Mouse (Mus musculus): ENCODE results near the gene Dda1.

Dda1 gene

DNA sequence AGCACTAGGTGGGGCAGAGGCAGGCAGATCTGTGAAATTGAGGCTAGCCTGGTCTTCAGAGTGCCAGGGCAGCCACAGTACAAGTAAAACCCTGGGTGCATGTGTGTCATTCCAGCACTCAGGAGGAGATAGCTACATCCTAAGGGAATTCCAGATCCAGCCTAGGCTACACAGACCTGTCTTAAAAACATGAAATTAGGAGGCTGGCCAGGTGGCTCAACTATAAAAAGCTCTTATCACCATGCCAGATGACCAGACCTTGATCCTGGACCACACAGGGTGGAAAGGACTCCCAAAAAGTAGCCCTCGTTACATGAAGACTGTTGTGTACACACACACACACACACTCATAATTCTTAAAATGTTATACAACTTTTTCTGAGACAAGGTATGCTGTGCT, 998 bp upstream of the Dda1 start:
- DNase-seq (ENCODE audit: low spot score in 2 of 2), result no peak

DNA sequence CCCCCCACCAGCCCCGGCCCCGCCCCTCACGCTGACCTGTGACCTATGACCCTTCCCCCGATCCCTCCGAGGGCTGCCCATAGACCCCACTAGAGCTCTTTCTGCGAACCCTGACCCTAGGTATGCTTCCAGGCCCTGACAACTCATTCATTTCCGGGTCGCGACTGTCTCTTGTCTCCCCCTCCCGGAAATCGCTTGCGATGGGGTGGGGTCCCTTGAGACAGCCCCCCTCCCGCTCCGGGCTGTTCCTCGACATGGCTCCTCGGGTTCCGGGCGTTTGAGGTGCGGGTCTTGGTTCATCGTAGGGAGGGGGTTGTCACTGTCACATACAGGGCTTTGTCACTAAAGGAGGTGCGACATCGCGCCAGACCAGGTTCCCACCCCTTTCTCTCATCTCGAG, 412 bp downstream of the Dda1 start:
- DNase-seq (ENCODE audit: low spot score in 2 of 2), result no peak

DNA sequence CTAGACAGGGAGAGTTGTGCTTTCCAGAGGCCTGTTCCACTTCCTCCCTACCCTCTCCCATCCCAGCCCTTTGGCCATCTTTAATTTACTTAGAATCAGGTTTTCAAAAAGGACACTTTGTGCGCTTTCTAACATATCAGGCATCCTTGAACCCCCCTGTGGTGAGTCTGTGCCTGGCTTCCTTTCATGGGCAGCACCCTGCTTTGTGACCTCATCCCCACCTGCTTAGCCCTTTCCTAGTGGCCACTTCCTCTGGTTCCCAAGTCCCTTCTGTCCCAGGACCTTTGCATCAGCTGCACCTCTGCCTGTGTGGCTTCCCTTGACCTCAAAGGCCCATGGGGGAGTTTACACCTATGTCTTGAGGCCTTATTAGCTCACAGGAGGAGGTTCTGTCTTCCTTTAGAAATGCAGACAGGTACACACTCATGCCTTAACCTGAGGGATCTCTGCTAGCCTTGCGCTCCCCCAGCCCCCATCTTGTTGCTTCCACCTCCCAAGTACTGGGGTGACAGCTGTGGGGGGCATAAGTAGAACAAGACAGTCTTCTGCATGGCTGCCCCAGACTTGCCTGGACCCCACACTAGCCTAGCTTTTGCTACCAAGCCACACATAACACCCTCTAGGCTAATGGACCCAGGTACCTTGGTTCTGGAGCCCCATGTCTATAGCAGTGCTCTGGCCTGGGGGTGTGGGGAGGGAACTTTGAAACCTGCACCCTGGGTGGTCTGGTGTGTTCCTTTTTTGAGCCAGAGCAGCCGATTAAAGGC, 1.3 kb downstream of the Dda1 start:
- no peak for DNase-seq (ENCODE audit: low spot score in 2 of 2)

DNA sequence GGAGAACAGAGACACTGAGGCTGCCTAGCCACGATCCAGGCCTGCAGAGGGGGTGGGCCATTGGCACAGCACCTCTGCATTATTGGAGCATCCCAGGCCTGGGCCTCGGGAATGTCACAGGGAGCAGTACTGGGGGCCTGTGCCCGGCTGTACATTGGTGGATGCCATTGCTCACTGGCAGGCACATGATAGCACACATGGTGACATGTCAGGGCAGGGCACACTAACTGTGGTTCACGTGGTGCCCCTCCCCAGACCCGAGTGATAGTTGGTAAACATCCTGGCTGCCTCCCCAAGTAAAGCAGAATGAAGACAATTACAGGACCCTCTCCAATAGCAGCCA, 1.9 kb downstream of the Dda1 start:
- DNase-seq (ENCODE audit: low spot score in 2 of 2), result no peak

DNA sequence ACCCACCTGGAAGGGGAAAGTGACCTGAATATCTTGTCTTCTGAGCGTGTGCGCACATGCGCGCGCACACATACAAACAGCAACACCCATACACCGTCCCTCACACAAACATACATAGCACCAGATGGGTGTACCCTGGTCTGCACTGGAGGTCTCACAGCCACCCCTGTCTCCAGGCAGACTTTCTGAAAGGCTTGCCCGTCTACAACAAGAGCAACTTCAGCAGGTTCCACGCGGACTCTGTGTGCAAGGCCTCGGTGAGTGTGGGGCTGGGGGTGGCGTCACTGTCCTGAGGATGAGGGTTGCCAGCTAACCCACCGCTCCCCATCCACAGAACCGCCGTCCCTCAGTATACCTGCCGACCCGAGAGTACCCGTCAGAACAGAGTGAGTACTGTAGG, 2.9 kb downstream of the Dda1 start:
- DNase-seq (ENCODE audit: low spot score in 2 of 2), result no peak

DNA sequence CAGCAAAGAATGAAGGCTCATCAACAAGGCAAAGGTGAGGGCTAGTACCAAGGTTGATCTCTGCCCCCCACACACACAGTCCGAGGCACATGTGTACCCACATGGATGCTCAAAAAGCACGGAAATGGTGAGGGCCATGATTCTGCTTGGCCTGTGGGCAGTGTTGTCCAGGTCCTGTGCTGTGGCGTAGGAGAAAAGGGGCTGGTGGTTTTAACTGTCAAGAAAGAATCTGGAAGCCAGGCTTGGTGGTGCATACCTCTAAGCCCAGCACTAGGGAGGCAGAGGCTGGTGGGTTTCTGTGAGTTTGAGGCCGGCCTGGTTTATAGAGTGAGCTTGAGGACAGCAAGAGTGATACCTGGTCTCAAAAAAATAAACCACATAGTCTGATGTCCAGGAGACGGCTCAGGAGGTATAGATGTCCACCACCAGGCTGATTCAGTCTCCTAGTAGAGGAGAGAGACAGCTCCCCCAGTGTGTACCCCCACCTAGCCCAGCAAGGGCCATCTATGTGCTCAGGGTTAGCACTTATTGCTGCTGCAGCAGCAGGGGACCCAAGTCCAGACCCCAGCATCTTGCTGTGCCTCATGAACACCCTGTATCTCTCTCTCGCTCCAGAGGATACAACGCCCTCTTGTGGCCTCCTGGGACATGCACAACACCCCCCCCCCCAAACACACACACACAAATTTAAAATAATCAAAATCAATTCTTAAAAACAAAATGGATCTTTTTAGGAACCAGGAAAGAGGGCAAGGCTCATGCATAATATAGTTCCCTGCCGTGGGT, 3.8 kb downstream of the Dda1 start:
- no peak for DNase-seq (ENCODE audit: low spot score in 2 of 2)

DNA sequence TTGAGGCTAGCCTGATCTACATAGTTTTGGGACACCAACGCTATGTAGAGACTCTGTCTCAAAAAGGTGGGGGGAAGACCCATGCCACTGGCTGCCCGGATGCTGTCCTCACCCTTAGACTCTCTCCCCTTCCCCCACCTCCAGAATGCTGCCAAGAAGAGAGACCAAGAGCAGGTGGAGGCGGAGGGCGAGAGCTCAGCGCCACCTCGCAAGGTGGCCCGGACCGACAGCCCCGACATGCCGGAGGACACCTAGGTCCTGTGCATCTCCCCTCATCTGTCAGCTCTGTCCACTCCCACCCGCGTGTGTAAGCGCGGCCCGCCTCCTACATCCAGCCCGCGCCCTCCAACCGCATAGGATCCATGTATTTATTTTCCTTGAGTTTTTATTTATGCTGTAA, 5.3 kb downstream of the Dda1 start:
- DNase-seq (ENCODE audit: low spot score in 2 of 2), result no peak

DNA sequence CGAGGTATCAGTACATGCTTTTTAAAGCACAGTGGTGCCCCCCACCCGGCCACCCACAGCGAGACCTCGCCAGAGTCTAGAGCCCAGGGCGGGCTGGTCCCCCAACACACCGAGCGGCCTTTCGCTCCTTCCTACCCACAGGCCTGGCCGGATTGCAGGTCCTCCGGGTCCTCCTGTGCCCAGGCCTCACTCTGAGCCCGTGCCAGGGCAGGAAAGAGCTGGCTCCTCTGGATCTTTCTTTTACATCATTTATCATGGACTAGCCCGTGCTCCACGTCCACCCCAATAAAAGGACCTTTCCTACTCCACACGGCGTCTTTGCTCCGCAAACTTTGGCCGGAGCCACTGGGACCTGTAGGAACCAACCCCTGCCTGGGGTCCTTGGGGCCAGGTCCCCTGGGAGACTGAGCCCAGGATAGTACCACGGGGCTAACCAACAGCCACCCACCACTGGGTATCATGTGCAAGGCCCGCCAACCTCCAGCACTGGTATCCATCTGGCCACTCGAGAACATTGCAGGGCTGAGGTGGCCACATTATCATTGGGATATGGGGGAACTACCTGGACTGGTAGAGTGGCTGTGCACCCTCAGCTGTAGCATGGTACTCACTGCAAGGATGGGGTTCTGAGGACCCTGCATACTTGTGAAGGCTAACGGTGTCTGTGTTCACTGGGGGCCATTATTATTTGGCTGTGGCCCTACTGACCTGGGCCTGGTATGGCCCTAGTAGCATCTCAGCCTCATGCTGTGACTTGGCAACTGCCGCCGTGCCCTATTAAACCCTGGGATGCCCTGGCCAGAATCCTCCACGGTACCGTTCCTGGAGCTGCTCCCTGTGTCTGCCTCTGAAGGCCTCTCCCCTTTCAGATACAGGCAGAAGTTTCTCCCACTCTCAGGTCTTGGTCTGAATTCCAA, 6.0 kb downstream of the Dda1 start:
- no peak for DNase-seq (ENCODE audit: low spot score in 2 of 2)

DNA sequence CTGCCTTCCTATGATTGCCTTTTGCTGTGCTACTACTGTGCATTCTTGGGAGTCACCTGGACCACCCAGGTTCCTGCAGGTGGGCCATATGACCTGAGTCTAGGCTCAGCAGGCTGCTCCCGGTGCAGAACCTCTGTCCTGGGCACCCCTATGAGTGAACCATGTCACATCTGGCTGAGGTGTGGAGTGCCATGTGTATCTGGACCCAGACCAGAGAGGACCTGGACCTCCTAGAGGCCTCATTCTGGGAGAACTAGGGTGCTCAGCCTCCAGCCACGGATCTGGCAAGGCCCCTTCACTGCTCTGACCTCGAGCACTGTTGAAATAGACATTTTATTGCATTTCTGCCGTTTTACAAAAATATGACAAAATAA, 6.7 kb downstream of the Dda1 start:
- no peak for DNase-seq (ENCODE audit: low spot score in 2 of 2)

DNA sequence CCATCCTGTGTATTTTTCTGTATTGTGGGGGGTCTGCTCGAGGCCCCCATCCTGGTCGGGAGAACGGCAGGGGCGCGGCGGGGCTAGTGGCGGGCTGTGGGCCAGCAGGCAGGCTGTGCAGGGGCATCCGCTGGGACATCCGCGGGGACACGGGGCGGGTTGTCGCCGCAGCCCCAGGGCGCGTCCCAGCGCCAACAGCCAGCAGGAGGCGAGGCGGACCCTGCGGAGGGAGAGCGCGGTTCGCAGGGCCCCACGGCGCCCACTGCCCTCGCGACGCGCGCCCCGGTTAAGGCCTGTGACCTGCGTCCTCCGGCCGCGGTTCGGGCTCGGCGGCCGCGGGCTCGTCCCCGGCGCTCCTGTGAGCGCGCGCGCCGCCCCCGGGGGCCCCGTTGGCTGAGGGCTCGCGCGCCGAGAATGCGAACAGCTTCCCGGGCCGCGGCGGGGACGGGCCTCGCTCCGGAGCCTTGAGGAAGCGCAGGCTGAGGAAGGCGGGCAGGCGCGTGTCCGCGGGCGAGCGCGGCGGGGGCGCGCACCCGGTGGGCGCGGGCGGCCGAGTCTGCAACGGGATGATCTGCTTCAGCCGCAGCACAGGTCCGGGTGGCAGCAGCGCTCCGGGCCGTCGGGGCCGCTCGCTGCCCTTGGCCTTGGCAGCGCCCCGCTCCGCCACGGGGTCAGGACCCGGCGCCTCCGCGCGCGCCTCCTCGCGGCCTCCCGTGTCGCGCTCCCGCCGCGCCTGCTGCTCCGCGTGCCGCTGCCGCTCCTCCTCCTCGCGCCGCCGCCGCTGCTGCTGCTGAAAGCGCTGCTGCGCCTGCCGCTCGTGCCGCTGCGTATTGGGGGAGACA, 7.3 kb downstream of the Dda1 start:
- DNase-seq (ENCODE audit: low spot score in 2 of 2), result peak; percentile 56 to 69

DNA sequence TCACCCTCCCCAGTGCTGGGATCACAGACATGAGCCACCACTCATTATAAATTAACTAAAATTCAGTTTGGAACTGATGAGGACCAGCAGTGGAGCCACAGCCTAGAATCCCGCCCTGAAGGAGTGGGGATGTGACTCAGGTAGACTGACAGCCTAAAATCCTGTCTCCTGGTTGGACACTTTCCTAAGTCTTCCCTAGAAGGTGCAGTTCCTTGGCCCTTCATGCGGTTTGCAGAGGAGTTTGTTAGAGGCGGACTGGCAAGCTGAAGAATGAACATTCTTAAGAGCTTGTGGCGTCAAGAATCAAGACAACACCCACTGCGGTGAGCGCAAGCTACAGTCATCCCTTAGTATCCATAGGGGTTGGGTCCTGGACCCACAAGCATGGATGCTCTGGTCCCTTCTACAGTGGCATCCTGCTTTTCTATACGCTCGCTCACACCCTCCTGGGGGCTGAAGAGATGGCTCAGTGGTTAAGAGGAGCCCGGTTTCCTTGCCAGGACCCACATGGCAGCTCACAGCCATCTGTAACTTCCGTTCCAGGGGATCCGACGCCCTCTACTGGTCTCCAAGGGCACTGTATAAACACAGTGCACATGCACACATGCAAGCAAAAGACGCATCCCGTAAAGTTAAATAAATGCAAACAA, 8.3 kb downstream of the Dda1 start:
- no peak for DNase-seq (ENCODE audit: low spot score in 2 of 2)

DNA sequence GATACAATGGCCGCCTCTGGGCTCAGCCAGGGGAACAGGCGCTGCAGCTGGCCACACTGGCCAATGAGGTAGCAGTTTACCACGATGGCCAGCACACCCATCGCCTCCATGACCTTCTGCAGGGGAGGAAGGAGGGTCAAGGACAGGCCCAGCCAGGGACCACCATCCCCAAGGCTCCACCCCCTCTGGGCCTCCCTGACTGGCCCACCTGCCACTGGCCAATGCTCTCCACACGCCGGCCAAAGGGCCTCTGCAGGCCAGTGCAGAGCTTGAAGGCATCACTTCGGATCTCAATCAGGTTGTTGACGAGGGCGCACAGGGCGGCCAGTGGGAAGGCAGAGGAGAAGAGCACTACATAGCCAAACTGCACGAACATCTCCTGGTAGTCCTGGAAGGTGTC, 9.9 kb downstream of the Dda1 start:
- no peak for DNase-seq (ENCODE audit: low spot score in 2 of 2)

DNA sequence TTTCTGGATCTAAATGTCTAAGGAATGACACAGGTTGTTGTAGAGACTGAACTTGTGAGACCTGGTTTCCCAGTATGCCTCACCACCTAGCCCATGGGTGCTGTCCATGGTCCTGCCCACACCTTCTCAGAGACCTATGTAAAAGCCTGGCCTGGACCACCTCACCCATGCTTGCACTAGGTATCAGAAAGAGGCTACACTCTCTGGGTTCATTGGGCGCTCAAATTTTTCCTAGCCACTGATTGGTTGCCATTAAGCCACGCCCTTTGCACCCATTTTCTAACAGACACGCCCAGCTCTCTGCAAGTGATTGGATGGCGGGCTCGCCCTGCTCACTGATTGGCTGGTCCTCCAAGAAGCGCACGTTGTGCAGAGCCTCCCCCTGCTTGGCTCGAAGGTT, 14.9 kb downstream of the Dda1 start:
- DNase-seq (ENCODE audit: low spot score in 2 of 2), result no peak

DNA sequence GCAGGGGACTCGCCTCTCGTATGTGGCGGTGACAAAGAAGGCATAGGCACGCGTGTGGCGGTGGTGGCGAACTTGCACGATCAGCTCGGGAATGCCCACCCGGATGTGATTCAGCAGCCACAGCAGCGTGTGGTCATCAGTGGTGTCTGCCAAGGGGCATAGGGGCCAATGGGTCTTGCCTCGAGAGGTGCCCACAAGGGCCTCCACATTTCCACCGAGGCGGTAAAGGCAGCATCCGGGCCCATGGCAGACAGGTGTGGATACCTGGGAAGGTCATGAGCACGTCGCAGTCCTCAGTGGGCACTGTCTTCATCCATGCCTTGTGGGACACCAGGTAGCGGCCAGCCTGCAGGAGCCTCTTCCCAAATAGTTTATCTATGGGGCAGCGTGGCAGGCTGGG, 15.7 kb downstream of the Dda1 start:
- DNase-seq (ENCODE audit: low spot score in 2 of 2), result no peak

DNA sequence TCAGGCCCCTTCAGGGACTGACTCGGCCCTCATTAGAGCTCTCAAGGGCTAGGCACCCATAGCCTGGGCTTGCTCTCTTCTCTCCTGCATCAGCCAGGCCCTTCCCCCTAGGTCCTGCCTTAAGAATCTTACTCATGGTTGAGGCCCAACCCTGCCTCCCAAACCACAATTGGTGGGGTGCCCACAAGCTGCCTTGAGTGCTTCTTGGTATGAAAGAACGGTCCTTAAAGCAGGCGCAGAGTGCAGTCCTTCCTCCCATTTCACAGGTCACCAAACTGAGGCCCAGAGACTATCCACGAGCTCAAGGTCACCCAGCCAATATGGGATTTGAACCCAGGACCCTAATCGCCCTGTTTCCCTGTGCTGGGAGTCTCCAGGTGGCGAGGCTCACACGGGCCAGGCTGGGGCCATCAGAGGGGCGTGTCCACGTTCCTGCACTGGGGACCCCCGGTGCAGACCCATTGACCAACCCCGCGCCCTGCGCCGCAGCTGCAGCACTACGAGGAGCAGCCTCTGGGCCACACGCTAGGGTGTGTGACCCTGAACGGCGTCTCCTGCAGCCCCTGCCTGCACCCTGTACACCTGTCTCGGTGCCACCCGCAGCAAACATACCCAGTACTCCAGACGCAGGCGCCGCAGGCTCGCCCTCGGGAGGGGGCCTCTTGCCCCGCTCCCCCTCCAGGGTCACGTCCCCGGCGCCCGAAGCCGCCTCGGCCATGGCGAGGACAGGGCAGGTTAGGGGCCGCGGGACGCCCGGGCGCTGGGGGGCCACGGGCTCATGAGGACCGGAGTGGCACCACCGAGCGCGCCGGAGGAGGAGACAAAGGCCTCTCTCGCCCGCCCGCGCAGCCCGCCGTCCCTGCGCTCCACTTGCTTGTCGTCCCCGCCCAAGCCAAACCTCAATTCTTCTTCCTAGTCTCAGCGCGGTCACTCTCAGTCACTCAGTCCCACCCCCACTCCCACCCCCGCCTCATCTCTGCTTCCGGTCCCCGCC, 16.4 kb downstream of the Dda1 start, which contains the start of gene Ano8:
Ano8 (minus strand) TSS at position 822 of the 994 bp plus-strand sequence.
- peak; percentile 64 to 68 for DNase-seq (ENCODE audit: low spot score in 2 of 2)

DNA sequence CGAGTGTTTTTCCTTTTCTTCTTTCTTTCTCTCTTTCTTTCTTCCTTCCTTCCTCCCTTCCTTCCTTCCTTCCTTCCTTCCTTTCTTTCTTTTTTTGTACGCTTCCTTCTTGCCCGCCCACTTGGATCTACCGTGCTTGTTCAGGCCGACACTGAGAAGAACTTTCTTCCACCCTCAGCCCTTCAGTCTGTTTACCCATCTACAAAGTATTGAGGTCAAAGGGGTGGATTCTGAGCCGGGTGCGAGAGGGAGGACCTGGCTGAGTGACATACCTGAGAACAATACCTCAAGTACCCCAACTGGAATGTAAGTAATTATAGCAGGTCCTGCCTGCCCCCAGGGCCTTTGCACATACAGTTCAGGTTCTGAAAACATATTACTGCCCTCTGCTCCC, 17.1 kb downstream of the Dda1 start:
- no peak for DNase-seq (ENCODE audit: low spot score in 2 of 2)

DNA sequence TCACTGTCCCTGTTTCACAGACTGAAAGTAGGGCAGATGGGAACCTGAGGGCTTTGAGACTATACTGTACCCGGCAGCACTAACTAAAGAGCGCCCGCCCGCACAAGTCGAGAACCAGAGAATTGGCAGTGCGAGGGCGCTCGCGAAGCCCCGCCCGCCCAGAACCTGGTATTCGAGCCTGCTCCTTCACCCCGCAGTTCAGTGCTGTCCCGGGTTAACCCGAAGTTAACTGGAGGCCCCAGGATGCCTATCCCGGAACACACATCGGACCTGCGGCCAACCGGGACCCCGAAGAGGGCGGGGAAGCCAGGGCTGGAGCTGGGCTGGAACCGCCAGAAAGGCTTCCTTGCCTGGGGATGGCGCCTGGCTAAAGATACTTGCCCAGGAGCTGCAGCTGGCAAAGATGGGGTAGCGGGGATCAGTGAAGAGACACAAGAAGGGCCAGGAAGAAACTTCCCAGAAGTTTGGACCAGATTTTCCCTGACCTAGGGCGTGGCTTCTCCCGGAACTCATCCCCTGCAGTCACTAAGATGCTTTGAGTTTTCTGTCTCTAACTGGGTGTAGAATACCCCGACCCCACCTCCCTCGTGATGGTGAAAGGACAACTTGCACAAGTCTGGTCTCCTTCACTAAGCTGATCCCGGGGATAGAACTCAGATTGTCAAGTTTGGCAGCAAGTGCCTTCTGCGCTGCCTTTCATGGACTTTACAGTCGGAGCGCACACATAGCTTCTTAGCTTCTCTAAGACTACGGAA, 18.9 kb downstream of the Dda1 start, which contains the start of gene Gtpbp3:
Gtpbp3 (plus strand) TSS at position 413 of the 755 bp plus-strand sequence.
- DNase-seq (ENCODE audit: low spot score in 2 of 2), result peak; percentile 62 to 66

DNA sequence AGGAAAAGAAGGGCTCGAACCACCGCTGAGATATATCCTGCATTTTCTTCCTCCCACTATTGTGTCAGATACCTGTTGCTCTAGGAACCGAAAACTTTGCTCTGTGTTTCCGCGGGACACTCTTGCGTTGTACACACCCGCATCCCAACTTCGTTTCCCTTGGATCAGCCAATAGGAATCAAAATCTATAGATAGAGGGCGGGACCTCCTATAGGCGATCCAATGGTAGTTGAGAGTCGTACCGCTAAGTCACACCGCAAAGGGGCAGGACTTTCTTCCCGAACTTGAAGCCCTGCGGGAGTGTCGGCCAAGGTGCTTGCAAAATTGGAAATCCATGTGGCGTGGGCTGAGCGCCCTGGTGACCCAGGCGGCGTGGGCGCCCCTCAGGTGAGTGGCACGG, 19.5 kb downstream of the Dda1 start:
- peak; percentile 79 to 86 for DNase-seq (ENCODE audit: low spot score in 2 of 2)

DNA sequence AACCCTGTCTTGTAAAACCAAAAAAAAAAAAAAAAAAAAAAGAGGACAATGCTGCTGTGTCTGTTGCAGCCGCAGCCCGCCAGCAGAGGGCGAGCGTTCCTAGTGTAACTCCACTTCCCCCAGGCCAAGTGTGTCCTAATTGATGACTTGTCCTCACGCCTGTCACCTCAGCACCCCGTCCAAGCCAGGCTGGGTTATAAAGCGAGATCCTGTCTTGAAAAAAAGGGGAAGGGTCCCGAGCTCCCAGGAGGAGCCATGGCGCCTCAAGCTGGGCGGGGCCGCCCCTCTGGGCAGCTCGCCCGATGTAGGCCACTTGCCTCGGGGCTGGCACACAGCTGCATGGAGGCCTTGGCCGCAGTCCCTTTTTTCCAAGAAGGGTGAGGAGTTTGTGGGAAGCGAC, 26.0 kb downstream of the Dda1 start:
- DNase-seq (ENCODE audit: low spot score in 2 of 2), result peak; percentile 61 to 79

Measured in spleen, postnatal 14 days (tissue).